Mouse (Mus musculus) CD4-positive, CD25-positive, alpha-beta regulatory T cell, adult 2 months (primary cell): ENCODE data around the gene Ntn3.

Source experiments
- DNase-seq: peaks from one replicate; pipeline ENCODE4 v3.0.0-alpha.2; 2012; ENCODE audit warnings: low read depth, low spot score

The Ntn3 gene

GRCm38 (mm10) chr17:24211631-24212440 lies 2.5 kb upstream of the Ntn3 start:
- DNase-seq, result peak; percentile 70

DNA sequence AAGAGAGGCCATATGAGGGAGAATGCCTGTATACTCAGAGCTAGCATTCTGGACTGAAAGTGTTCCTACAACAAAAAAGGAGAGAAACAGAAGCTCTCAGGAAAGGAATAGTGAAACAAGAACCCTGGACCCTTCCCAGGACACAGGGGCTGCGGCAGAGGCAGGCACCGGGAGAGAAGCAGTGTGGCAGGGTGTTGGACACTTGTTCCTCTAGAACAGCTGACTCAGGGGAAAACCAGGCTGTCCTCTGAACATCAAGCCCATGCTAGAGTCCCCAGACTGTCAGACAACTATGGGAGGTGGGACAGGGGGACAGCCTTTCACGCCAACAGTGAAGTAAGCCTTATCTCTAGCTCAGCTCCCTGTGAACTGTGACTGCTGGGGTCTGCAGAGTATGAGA lies 1.3 kb upstream of the Ntn3 start:
- DNase-seq, result no peak

DNA sequence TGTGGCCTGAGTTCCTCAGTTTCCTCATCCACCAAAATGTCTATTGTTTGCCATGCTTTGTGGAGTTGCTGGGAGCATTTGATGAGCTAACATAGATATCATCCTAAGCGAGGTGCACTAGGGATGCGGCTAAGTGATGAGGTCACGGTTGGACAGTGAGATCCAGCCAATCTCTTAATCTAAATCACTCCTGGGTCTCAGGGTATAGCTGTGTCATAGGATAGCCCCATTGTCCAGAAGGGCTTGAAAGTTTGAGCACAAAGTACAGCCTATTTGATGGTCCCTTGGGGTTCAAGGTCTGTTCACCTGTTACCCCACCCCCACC lies 547 bp upstream of the Ntn3 start:
- no peak for DNase-seq

DNA sequence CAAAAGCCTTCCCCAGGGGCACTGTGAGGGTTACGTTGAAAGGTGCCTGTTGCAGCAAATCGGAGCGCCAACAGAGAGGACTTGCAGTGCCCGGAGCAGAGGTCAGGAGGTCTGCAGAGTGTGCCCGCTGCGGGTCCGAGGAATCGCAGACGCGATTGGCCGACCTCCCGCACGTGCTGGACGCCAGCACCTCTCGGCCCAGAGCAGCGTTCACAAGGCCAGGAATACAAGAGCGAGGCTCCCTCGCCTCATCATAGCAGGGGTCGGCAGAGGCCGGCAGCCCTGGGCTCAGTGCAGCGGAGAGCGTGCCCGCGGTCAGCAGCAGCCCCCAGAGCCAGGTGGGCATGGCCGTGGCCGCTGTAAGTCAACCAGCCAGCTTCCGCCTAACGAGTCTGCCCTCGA lies 689 bp downstream of the Ntn3 start:
- DNase-seq, result no peak

GRCm38 (mm10) chr17:24207768-24208640 lies 1.3 kb downstream of the Ntn3 start:
- no peak for DNase-seq

DNA sequence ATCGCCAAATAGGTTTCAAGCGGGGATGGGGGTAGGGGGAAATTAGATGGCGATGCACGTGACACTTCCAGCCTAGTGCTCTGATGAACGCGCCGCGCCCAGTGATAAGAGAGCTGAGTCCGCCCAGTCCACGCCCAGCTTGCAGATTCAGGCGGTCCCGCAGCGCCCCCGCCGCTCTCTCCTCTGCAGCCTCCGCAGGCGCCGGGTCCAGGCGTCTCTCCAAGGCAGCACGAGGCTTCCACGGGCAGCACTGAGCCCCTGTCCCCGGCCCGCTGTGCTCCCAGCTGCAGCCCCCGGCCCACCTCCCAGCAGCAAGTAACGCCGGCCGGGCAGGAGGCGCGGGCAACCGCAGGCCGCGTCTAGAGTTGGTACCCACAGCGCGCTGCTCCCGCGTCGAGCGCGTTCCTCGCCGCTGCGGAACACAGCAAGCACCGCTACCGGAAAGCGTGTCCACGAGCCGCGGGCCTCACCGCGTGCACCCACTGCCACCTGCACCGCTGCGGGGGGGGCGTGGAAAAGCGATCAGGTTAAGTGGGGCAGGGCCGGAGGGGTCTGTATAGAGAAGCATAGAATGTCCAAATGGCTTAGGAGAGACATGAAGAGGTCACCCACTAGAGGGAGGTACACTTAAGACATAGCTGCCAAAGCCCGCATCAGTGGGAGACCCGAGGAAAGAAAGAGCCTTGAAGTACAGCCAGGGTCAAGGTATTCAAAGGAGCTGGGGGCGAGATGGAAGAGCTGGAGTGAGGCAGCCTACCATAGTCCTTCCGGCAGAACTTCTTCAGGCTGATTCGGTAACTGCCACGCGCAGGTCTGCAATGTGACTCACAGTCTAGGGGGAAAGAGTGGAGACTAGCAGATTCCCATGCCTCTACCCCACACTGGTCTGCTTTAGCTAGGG lies 2.6 kb downstream of the Ntn3 start:
- DNase-seq, result peak; percentile 68

DNA sequence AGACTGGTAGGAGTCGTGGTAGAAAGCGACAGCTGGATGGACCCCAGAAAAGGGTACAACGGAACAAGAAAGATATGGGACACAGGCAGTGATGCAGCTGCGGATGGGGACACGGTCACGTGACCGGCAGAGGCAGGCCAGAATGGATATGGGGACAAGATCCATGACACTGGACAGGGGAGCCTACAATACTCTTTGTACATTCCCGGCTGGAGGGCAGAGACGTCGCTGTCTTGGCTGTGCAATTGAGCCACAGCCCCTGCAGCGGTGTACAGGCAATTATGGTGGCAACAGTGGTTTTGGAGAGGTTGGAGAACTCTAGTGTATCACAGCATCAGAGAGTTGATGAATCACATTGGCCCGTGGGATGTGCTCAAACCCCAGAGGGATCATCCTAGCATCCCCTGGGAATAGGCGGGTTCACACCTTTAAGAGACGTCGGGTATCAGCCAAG lies 3.4 kb downstream of the Ntn3 start:
- DNase-seq, result no peak

GRCm38 (mm10) chr17:24205284-24205888 lies 3.9 kb downstream of the Ntn3 start, which contains the start of gene Tbc1d24:
Gene Tbc1d24, minus strand, starts transcription at chr17:24205562.
- DNase-seq, result peak; percentile 91

DNA sequence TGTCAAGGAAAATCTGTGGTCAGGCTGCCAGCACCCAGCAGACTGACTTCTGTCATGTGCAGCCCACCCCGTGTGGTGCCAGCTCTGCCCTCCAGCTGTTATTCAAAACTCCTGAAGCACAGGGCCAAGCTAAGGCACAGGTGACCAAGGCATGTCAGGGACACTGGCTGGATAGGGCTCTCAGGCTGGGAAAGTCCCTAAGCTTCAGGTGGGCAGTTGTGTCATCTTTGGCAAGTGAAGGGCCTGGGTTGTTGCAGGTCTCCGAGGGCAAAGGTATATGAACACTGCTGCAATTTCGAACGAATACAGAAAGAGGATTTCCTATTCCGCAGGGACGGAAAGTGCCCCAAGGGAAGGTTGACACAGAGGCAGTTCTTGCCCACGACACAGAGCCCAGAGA lies 4.5 kb downstream of the Ntn3 start:
- DNase-seq, result no peak

DNA sequence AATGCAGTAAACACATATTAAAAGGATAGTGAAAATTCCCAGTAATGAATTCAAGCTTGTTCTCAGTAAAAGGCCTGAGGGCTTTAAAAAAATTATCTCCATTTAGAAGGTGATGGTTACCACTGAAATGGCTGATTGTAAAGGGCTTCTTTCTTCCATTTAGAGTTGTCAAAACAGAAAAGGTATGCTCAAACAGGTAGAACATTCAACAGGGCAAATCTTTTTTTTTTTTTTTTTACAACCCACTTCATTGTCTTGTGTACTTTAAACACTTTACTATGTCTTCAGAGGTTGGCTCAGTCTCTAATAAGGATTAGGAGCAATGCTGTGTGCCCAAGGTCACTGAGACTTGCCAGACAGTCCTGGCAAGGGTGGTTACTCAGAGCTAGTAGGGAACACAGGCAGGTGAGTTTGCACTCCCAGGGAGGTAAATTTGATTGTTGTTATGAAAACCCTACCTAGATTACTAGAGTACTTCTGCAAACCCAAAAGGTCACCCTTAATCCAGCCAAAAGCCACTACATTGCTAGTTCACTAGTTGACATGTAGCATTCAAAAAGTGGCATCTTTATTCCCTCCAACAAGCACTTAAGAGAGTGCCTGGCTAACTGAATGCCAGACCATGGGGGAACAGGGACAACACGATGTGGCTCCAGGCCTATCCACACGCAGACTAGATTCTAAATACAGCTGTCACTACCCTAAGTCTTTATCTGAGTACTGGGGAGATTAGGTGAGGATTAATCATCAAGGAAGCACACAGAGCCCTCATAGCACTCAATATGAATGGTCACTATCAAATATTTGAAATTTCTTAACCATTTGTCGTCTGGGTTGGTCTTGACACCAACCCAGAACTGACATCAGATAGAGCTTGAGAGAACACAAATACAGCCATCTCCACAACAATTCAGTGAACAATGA lies 5.5 kb downstream of the Ntn3 start:
- no peak for DNase-seq

DNA sequence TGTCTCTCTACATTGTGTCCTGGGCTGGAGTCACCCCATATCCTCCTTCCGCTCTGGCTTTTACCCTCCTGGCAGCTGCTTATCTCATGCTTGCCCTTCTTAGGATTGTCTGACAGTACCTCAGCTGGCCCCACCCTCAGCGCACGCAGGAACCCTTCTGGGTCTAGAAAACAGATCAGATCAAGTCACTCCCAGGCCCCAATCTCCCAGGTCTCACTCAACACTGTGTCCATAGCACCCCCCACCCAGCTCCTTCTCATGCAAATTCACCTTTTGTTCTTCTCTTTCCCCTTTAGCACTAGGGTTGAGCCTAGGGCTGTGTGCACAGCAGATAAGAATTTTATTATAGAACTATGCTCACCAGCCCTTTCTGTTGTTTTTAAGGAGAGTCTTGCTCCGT lies 6.3 kb downstream of the Ntn3 start:
- no peak for DNase-seq

- no peak for DNase-seq
Observed at GRCm38 (mm10) chr17:24201092-24201491, 8.2 kb downstream of the Ntn3 start.

GRCm38 (mm10) chr17:24199741-24200140 lies 9.6 kb downstream of the Ntn3 start:
- no peak for DNase-seq

GRCm38 (mm10) chr17:24199252-24199651 lies 10.1 kb downstream of the Ntn3 start:
- DNase-seq, result no peak

DNA sequence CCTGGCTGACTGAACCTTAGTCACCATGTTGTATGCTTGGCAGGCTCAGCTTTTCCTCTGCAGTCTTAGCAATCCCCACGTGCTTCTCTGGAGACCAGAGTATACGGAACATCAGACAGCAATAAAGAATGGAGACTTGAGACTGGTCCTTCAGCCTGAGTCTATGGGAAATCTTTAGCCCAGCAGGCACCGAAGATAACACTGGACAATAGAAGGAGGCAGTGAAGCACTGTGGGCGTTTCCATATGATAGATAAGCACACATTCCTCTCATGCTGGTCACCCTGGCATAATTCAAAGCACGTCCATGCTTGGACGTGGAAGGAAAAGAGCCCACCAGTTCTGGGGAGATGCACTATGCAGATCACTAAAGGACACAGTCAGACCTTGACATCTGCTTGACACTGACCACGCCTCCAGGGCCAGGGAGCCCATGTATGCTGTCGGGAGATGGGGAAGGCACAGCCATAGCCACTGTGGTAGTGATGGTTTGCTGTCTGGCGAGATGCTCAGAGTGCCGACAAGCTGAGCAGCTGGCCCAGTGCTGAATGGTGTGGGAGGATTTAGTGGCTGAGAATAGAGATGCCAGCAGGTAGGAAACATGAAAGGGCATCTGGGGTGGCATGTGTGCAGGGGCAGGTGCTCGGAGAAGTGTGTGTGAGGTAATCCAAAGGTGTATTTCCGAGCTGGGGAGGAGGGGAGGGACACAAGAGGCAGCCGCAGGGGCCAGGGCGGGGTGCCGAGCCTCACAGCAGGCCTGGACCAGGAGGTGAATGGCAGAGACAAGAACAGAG lies 12.1 kb downstream of the Ntn3 start:
- DNase-seq, result no peak

- DNase-seq, result no peak
Observed at GRCm38 (mm10) chr17:24195349-24195748, 14.0 kb downstream of the Ntn3 start.

- DNase-seq, result no peak
Observed at GRCm38 (mm10) chr17:24193769-24194168, 15.6 kb downstream of the Ntn3 start.

DNA sequence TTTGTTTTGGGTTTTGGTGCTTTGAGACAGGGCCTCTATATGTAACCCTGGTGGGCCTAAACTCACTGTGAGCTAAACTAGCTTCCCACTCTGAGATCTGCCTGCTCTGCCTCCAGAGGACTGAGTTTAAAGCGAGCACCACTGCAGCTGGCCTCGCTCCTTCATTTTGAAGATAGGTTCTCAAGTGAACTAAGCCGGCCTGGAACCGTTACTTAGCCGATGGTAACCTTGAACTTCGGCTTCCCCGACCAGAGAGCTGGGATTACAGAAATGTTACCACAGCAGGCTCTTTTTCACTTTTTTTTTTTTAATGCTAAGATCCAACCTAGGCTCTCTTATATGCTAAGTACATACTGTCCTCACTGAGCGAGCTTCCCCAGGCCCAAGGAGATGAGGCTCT lies 16.1 kb downstream of the Ntn3 start:
- no peak for DNase-seq

- no peak for DNase-seq
Observed at GRCm38 (mm10) chr17:24192848-24193247, 16.5 kb downstream of the Ntn3 start.
